Mouse (Mus musculus) lung, postnatal 0 days (tissue): ENCODE measurements around the gene Pced1b. TPM values are rescaled to one million over a fixed set of nuclear protein-coding genes. Genes with fewer than 3 reads are reported as not detected.

Experiments
- ATAC-seq: fragments of 200-750 bp; cut with Nextera tagmentation; 2 replicates; pipeline ENCODE4 v1.8.0; 2017; ENCODE audit warnings: moderate library complexity
- DNase-seq: peaks from one replicate; pipeline ENCODE4 v3.0.0-alpha.2; 2016; ENCODE audit warnings: low spot score
- H3K27ac ChIP-seq: fragments of 300-500 bp; sonication (generic); 2 replicates; pipeline ENCODE4 v1.5.1; 2014; ENCODE audit warnings: antibody characterized with exemption, mild to moderate bottlenecking, low read length, mixed read lengths
- H3K27me3 ChIP-seq: fragments of 300-500 bp; sonication (generic); replicated peaks from 2 replicates; pipeline ENCODE4 v1.6.1; 2014; ENCODE audit warnings: low read length, mixed read lengths; ENCODE audit not compliant: insufficient read depth
- H3K36me3 ChIP-seq: fragments of 300-500 bp; sonication (generic); 2 replicates; pipeline ENCODE4 v1.6.1; 2014; ENCODE audit warnings: low read length, mixed read lengths; ENCODE audit not compliant: insufficient read depth
- H3K4me1 ChIP-seq: fragments of 300-500 bp; sonication (generic); 2 replicates; pipeline ENCODE4 v1.6.1; 2014; ENCODE audit warnings: antibody characterized with exemption, low read depth, low read length, mixed read lengths; ENCODE audit not compliant: insufficient read depth
- H3K4me2 ChIP-seq: fragments of 300-500 bp; sonication (generic); replicated peaks from 2 replicates; pipeline ENCODE4 v1.6.1; 2014; ENCODE audit warnings: low read depth, mild to moderate bottlenecking, low read length, moderate library complexity, mixed read lengths
- H3K4me3 ChIP-seq: fragments of 300-500 bp; sonication (generic); 2 replicates; pipeline ENCODE4 v1.5.1; 2014; ENCODE audit warnings: low read depth, low read length
- H3K9ac ChIP-seq: fragments of 300-500 bp; sonication (generic); replicated peaks from 2 replicates; pipeline ENCODE4 v1.6.1; 2014; ENCODE audit warnings: low read depth, mild to moderate bottlenecking
- H3K9me3 ChIP-seq: fragments of 300-500 bp; sonication (generic); 2 replicates; pipeline ENCODE4 v1.6.1; 2016; ENCODE audit warnings: low read length, mixed read lengths
- CTCF ChIP-seq: IDR thresholded peaks from 2 replicates; pipeline ENCODE4 v1.5.1; 2016; ENCODE audit warnings: antibody characterized with exemption, mild to moderate bottlenecking
- EP300 ChIP-seq: IDR thresholded peaks from 2 replicates; pipeline ENCODE4 v1.6.1; 2016; ENCODE audit warnings: antibody characterized with exemption, mild to moderate bottlenecking, control low read depth
- WGBS: fragments of 180-500 bp; shearing (Covaris S2); extraction: QIAGEN DNeasy Blood & Tissue Kit; methylation state at CpG from one replicate; pipeline ENCODE4 v1.1.7; 2014; 5-methylcytosine and 5-hydroxymethylcytosine counted together
- polyA plus RNA-seq: library from polyadenylated mRNA; unstranded; fragments of >200 nt; fragmentation: Nextera tagmentation; extraction: Ambion mirVana; gene quantifications from 2 replicates; pipeline ENCODE4 v1.2.1, GENCODE M21; 2015

Gene Pced1b
- polyA plus RNA-seq, 1 experiment from 2014 or later: 9.0 TPM

DNA sequence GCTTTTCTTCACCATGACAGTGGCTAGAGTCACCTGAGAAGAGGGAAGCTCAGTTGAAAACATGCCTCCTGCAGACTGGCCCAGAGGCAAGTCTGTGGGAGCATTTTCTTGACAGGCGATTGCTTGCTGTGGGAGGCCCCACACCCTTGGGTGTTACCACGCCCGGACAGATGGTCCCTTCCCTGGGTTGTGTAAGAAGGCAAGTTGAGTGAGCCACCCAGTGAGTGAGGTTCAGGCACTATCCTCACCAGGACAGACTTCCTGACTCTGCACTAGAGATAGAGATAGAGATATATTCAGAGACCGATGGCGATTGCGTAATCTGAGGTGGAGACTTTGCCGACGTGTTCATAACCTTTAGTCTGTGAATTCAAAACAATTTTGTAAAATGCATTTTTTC is 96.0 kb downstream of the Pced1b start:
- peak; percentile 30; the same call in 1 of the 2 replicates for ATAC-seq

DNA sequence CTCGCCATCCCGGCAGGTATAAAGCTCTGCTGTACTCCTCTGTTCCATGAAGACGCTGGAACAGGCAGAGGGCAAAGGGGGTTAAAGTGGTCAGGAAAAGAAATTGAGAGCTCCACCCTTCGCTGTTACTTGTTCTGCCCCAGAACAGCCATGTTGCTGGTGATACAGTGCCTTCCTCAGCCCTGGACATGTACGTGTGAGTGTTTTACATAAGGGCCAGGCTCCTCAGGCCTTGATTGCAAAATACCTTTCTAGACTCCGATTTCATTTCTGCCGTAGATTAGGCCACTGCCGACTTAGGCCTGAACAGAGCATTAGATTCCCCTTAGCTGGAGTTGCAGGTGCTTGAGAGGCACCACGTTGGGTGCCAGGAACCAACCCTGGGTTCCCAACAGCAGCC is 97.0 kb downstream of the Pced1b start:
- Histone ChIP-seq H3K4me3 (no peak overlapping the region), H3K9ac (no peak overlapping the region), H3K4me2 (no peak overlapping the region), H3K4me1 (0 out of 2 replicates have a peak, but pooled peaks cover 4% of the 10 kb centered on the region), H3K9me3 (no peaks in the 10 kb centered on the region), H3K36me3 (no peaks in the 10 kb centered on the region), H3K27ac (no peak overlapping the region), H3K27me3 (no peaks in the 10 kb centered on the region)
- 83% methylated on average over 9 of the region's 9 CpGs for WGBS
- DNase-seq (no peak), ATAC-seq (no peak)
- TF ChIP-seq EP300 (no peak), CTCF (no peak)

More for the DNA sequence above, 96.0 kb downstream of the Pced1b start:
- Histone ChIP-seq H3K27ac (no peak overlapping the region), H3K4me3 (no peak overlapping the region), H3K36me3 (no peaks in the 10 kb centered on the region), H3K9ac (no peak overlapping the region), H3K4me2 (no peak overlapping the region), H3K4me1 (no peaks in the 10 kb centered on the region; the same call in 1 of the 2 replicates), H3K9me3 (no peaks in the 10 kb centered on the region), H3K27me3 (no peaks in the 10 kb centered on the region)
- TF ChIP-seq EP300 (no peak), CTCF (no peak)
- DNase-seq: peak; percentile 43
- 71% methylated on average over 8 of the region's 8 CpGs for WGBS

GRCm38 (mm10) chr15:97345110-97345509 is 98.2 kb downstream of the Pced1b start:
- Histone ChIP-seq H3K27ac (no peak overlapping the region), H3K9me3 (no peaks in the 10 kb centered on the region), H3K27me3 (no peaks in the 10 kb centered on the region), H3K9ac (no peak overlapping the region), H3K4me2 (no peak overlapping the region), H3K36me3 (no peaks in the 10 kb centered on the region), H3K4me1 (0 out of 2 replicates have a peak, but pooled peaks cover 4% of the 10 kb centered on the region), H3K4me3 (no peak overlapping the region)
- WGBS: 91% methylated on average over 9 of the region's 9 CpGs
- TF ChIP-seq CTCF: no peak
- TF ChIP-seq EP300: no peak
- ATAC-seq (no peak), DNase-seq (no peak)

- 84% methylated on average over 6 of the region's 6 CpGs for WGBS
- Histone ChIP-seq H3K27ac (no peak overlapping the region), H3K9ac (no peak overlapping the region), H3K4me3 (no peak overlapping the region), H3K27me3 (no peaks in the 10 kb centered on the region), H3K4me2 (no peak overlapping the region), H3K4me1 (peaks cover 12% of the 10 kb centered on the region), H3K9me3 (no peaks in the 10 kb centered on the region), H3K36me3 (no peaks in the 10 kb centered on the region)
- DNase-seq (no peak), ATAC-seq (no peak)
- no peak for TF ChIP-seq CTCF
- TF ChIP-seq EP300: no peak
Measured at GRCm38 (mm10) chr15:97345917-97346316, 99.0 kb downstream of the Pced1b start.

- no peak overlapping the region for H3K9ac ChIP-seq
- ATAC-seq: no peak
Measured at GRCm38 (mm10) chr15:97346413-97346812, 99.5 kb downstream of the Pced1b start.

GRCm38 (mm10) chr15:97346897-97347296 is 100.0 kb downstream of the Pced1b start:
- Histone ChIP-seq H3K9ac (no peak overlapping the region), H3K4me1 (peaks cover 15% of the 10 kb centered on the region), H3K36me3 (no peaks in the 10 kb centered on the region), H3K4me2 (no peak overlapping the region), H3K9me3 (no peaks in the 10 kb centered on the region), H3K4me3 (no peak overlapping the region), H3K27ac (no peak overlapping the region), H3K27me3 (no peaks in the 10 kb centered on the region)
- DNase-seq (no peak), ATAC-seq (no peak)
- WGBS: 90% methylated on average over 4 of the region's 4 CpGs
- TF ChIP-seq EP300: no peak
- no peak for TF ChIP-seq CTCF

More at GRCm38 (mm10) chr15:97346413-97346812, 99.5 kb downstream of the Pced1b start:
- WGBS: 85% methylated on average over 5 of the region's 5 CpGs
- Histone ChIP-seq H3K4me2 (no peak overlapping the region), H3K4me3 (no peak overlapping the region), H3K9me3 (no peaks in the 10 kb centered on the region), H3K27me3 (no peaks in the 10 kb centered on the region), H3K36me3 (no peaks in the 10 kb centered on the region), H3K4me1 (peaks cover 15% of the 10 kb centered on the region), H3K27ac (no peak overlapping the region)
- TF ChIP-seq EP300 (no peak), CTCF (no peak)
- no peak for DNase-seq
